Mouse (Mus musculus): ENCODE data around the gene Zbtb32. TPM values are rescaled to one million over a fixed set of nuclear protein-coding genes. Genes with fewer than 3 reads are reported as not detected.
A peak's percentile ranks its signal among the peaks of the same experiment; 100 is the strongest.

Zbtb32 gene
- total RNA-seq, 4 experiments from 2014 or later, result not detected

DNA sequence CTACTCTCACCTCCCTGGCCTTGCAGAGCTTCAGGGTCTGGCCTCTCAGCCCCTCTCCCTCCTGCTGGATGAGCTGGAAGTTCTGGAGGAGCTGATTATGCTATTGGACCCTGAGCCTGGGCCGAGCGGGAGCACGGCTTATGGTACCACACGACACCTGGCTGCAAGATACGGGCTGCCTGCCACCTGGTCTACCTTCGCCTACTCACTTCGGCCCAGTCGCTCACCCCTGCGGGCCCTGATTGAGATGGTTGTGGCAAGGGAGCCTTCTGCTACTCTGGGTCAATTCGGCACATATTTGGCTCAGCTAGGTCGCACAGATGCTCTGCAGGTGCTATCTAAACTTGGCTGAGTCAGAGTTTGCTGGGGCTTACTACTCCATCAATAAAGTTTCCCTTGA lies 31.2 kb downstream of the Zbtb32 start:
- no peak for DNase-seq (ENCODE audit: low spot score in 2 of 2)

DNA sequence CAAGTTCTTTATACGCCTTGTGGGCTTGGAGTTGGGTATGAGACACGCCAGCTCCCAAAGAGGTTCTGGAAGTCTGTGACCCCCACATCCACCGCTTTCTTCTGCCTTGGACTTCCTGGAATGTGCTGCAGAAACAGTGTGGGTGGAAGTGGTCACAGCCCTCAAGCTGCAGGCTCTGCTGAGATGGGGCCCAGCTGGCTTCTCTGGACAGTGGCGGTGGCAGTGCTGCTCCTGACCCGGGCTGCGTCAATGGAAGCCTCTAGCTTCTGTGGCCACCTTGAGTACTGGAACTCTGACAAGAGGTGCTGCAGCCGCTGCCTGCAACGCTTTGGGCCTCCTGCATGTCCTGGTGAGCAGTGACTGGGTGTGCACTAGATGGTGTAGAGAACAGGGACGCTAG lies 32.7 kb downstream of the Zbtb32 start:
- DNase-seq (ENCODE audit: low spot score in 2 of 2), result no peak

DNA sequence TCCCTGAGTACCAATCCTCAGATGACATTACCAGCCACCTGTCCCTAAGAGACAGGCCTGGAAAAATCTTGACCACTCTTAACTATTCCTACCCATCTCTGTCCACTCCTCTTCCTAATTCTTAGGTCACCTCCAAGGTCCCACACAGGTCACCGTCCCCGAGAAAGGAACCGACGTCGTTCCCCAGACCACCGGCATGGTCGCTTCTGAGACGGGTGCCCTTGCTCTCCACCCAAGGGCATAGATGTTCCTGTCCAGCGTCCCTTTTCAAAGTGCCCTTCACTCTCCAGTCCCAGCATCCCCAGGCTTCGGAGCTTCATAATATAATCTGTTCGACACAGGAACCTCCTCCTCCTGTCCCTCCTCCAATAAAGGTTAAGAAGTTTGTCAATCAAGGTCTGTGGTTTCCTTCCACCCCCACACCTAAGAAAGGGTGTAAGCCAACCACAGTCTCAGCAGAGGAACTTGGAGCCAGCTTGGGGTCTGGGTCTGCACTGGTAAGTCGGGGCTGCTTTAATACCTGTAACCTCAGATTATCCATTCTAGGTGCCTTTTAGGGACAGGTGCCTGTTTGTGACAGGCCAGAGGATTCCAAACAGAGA lies 33.6 kb downstream of the Zbtb32 start, which contains the start of gene Igflr1:
Gene Igflr1, plus strand, starts transcription at position 458 of the 602 bp plus-strand sequence.
- no peak for DNase-seq (ENCODE audit: low spot score in 2 of 2)

GRCm38 (mm10) chr7:30563906-30564280 lies 34.8 kb downstream of the Zbtb32 start:
- no peak for DNase-seq (ENCODE audit: low spot score in 2 of 2)

DNA sequence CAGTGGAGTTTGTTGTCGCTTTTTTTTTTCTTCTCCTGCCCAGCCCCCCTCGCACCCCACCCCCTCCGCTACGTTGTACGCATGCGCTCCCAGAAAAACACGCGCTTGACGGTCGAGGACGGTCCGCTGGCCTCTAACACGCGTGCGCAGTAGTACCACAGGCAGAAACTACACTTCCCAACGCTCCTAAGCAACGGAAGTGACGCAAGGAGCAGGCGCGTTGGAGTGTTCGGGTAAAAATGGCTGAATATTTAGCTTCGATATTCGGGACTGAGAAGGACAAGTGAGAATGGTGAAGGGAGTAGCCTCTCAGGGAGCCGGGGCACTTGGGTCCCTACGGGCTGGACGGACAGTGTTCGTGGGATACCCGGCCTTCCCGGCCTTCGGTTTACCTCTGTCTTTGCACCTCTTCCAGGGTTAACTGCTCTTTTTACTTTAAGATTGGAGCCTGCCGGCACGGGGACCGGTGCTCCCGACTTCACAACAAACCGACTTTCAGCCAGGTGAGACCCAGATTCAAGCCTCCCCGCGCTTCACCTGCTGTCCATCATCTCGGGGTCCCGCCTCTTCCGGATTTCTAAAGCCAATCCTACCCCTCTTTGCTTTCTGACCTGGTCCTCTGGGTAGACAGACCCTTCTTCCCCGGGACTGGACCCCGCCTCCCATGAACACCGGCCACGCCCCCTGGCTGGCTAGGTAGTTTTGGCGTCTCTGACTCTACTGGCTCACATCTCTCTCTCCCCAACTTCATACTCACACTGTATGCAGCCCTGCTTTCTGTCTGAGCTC lies 35.4 kb downstream of the Zbtb32 start, which contains the start of the genes U2af1l4, Gm49396 and Psenen:
Gene U2af1l4, plus strand, starts transcription at position 185 of the 789 bp plus-strand sequence.
Gene Gm49396, plus strand, starts transcription at position 228 of the 789 bp plus-strand sequence.
Gene Psenen, minus strand, starts transcription at position 511 of the 789 bp plus-strand sequence.
- peak; percentile 89 to 95 for DNase-seq (ENCODE audit: low spot score in 2 of 2)

DNA sequence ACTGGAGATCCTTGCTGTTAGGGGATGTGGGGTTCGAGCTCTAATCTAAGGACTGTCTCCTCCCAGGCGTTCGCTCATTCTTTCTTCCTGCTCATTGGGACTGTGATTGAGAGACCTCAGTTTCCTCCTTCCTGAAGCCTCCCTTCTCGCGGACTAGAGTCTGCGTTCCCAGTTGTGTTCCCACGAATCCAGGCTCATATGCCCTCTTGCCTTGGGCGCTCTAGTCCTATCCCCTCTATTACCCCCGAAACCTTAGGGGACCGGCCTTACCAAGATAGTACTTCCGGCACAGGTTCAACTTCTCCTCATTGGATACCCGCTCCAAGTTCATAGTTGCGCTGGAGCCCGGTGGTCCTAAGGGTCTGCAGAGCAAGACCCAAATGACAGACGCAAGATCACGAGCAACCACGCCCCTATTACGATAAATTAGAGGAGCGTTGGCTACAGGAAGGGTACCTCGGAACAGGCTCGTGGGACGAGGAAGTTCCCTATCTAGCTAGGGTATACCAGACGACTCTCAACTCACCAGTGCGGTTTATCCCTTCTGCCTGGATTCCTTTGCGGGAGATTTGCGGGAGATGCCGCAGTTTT lies 36.1 kb downstream of the Zbtb32 start:
- DNase-seq (ENCODE audit: low spot score in 2 of 2), result no peak

GRCm38 (mm10) chr7:30560296-30560695 lies 38.4 kb downstream of the Zbtb32 start:
- DNase-seq (ENCODE audit: low spot score in 2 of 2), result no peak

DNA sequence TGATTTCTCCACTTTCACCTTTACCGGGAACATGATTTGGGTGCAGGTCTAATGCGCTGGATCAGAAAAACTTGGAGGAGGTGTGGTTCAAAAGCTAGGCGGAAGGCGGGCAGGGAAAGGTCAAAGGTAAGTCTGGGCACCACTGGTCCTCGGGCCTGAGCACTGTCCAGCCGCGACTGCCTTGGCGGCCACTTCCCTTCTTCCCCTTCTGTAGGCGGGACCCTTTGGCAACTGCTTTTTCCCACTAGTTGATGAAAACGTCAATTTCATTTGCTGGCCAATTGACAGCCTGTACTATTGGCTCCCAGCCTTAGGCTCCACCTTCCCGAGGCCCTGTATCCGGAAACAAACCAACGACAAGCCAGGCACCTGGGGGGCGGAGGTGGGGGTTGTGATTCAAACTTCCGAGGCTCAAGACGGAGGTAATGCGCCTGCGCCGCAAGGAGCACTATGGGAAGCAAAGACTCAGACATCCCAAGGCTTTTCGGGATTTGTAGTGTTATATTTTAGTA lies 39.2 kb downstream of the Zbtb32 start, which contains the start of gene Lin37:
Gene Lin37, minus strand, starts transcription at position 396 of the 512 bp plus-strand sequence.
- DNase-seq (ENCODE audit: low spot score in 2 of 2), result peak; percentile 98 to 99

GRCm38 (mm10) chr7:30558656-30559442 lies 39.9 kb downstream of the Zbtb32 start:
- no peak for DNase-seq (ENCODE audit: low spot score in 2 of 2)

DNA sequence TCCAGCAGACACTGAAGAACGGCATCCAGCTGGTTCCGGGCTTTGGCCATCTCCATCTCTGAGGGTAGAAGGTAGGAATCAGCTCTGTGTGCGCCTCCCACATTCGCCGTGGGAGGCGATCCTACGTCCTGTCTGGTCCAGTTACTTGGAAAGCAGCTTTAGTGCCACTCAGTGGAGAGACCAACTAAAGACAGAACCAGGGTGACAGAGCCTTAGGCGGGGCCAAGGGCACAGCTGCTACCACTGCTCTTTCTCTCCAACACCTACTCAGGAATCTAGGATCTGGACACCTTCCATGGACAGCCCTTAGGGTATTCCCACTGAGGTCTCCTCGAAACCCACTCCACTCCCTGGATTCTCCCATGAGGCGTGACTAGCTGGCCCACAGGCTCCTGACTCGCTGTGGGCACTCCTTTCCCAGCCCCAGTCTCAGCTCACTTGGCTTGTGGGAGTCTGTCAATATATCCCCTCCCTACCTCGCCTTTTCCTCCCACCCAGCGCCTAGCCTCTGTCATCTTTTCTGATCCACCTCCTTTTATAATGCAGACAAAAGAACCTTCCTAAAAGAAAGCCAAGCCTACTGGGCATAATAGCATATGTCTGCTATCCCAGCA lies 40.7 kb downstream of the Zbtb32 start:
- no peak for DNase-seq (ENCODE audit: low spot score in 2 of 2)

GRCm38 (mm10) chr7:30556894-30557536 lies 41.7 kb downstream of the Zbtb32 start:
- DNase-seq (ENCODE audit: low spot score in 2 of 2), result no peak

GRCm38 (mm10) chr7:30553810-30554584 lies 44.7 kb downstream of the Zbtb32 start:
- DNase-seq (ENCODE audit: low spot score in 2 of 2), result no peak

DNA sequence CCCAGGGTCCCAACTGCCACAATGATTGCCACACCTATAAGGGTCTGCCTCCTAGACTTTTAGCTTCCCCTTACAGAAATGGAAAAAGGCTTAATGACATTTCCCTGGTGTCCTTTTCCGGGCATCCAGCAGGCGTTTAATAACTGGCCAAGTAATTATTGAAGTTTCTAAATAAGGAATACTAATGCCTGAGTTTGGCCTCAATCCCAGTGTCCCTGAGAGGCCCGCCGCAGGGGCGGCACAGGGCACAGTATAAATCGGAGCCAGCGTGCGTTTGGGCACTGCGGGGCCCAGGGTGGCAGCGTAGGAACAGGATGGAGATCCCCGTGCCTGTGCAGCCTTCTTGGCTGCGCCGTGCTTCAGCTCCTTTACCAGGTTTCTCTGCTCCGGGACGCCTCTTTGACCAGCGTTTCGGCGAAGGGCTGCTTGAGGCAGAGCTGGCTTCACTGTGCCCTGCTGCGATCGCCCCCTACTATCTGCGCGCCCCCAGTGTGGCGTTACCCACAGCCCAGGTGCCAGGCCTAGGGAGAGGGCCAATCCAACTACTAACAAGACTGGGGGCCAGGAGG lies 45.6 kb downstream of the Zbtb32 start:
- DNase-seq (ENCODE audit: low spot score in 2 of 2), result peak; percentile 50 to 72

- peak; percentile 95 to 96 for DNase-seq (ENCODE audit: low spot score in 2 of 2)
These were observed 46.3 kb downstream of the Zbtb32 start, which contains the start of the genes Hspb6 and Proser3 for GRCm38 (mm10) chr7:30552102-30553020. TSS of gene Hspb6 (plus strand) at chr7:30552178. TSS of gene Proser3 (minus strand) at chr7:30552299.

DNA sequence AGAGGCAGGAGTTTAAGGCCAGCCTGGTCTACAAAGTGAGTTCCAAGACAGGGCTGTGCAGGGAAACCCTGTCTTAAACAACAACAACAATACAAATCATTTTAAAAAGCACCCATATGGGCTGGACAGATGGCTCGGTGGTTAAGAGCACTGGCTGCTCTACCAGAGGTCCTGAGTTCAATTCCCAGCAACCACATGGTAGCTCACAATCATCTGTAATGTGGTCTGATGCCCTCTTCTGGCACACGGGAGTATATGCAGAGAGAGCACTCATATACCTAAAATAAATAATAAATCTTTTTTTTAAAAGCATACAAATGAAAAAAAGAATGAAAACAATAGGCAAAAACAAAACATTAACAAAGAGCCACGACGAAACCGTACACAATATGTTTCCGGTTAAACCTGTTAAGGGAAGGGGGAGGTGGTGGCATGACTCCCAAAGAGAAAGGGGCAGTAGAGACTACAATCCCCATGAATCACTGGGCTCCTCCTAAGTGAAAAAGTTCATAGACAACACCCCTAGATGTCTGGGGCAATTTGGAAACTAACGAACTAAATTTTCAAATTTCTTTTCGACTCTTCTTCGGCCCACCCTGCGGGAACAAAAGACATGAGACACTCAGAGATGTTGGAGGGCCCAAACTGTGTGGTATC lies 47.1 kb downstream of the Zbtb32 start:
- DNase-seq (ENCODE audit: low spot score in 2 of 2), result no peak

DNA sequence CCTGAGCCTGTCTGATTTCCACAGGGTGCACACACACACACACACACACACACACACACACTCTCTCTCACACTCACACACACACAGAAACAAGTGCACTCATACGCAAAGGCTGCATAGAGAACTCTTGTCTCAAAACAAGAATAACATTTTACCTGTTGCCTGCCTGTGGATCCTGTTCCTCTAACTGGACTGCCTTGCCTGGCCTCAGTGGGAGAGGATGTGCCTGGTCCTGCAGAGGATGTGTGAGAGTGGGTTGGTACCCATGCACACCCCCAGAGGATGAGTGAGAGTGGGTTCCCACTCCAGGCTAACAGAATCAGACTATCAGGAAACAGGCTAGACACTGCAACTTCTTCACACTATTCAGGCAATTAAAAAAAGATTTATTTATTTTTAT lies 48.1 kb downstream of the Zbtb32 start:
- DNase-seq (ENCODE audit: low spot score in 2 of 2), result no peak

- DNase-seq (ENCODE audit: low spot score in 2 of 2), result no peak
These were observed 48.8 kb downstream of the Zbtb32 start for GRCm38 (mm10) chr7:30549880-30550279.
